Mouse (Mus musculus): Measurements from ENCODE around the gene Cic.

Cic gene

DNA sequence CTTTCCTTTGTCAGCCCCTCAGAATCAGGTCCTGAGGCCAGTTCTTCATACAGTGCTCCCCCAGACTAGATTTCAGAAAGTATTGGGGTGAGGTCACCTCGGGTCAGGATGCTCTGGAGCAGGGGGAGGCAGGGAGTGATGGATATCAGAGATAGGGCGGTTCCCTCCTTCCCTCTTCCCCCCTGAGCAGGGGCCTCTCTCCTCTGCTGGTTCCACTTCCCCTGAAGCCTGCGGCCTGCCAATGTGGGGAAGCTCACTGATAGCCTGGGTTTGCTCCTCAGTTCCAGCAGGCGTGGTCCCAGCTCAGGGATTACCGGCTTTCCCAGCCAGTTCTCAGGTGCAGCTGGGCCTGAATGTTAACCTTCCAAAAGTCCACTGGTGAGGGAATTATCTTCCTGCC lies 16.1 kb downstream of the Cic start:
- no peak for DNase-seq (ENCODE audit: low spot score)

DNA sequence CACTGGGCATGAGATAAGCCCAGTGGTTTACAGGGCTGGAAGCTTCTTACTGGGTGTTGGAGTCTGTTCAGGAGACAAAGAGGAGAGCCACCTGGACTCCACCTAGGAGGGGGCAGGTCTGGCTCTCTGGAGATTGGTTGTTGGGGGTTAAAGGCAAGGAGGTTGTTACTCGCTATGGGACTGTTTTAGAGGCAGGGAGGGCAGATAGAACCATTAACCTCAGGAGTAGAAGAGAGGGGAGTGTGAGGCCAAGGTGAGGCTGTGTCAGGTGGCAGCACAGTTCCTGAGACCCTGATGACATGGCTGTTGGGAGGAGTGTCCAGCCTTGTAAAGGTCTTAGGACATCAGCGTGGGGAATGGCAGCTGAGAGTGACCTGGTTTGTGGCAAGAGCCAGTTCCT lies 16.7 kb downstream of the Cic start:
- no peak for DNase-seq (ENCODE audit: low spot score)

DNA sequence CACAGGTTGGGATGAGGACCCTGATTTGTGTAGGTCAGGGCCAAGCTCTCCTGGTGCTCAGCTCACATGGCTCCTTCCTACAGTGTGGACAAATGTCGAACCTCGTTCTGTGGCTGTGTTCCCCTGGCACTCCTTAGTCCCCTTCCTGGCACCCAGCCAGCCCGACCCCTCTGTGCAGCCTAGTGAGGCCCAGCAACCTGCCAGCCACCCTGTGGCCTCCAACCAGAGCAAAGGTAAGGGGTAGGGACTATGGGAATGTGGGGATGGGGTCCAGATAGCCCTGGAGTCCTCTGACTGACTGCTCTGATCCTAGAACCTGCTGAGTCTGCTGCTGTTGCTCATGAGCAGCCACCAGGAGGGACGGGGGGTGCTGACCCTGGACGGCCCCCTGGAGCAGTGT lies 17.3 kb downstream of the Cic start:
- DNase-seq (ENCODE audit: low spot score): no peak

DNA sequence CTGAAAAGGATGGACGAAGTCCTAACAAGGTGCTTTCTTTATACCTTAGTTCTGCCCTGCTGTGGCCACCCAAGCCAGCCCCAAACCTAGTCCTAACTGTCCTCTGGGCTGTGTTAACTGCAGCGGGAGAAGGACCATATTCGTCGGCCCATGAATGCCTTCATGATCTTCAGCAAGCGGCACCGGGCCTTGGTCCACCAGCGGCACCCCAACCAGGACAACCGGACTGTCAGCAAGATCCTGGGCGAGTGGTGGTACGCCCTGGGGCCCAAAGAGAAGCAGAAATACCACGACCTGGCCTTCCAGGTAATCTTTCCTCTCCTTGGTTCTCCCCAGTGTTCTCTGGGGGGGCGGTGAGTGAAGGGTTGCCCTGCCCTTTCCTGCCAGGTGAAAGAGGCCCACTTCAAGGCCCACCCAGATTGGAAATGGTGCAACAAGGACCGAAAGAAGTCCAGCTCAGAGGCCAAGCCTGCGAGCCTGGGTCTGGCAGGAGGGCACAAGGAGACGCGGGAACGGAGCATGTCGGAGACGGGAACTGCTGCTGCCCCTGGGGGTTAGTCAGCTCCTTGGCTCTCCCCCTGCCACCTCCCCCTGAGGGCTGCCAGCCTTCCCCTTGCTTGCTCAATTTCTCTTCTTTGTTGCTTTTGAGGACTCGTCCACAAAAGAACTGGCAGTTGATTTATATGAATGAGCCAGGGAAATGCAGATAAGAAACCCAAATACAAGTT lies 18.2 kb downstream of the Cic start:
- DNase-seq (ENCODE audit: low spot score): no peak

DNA sequence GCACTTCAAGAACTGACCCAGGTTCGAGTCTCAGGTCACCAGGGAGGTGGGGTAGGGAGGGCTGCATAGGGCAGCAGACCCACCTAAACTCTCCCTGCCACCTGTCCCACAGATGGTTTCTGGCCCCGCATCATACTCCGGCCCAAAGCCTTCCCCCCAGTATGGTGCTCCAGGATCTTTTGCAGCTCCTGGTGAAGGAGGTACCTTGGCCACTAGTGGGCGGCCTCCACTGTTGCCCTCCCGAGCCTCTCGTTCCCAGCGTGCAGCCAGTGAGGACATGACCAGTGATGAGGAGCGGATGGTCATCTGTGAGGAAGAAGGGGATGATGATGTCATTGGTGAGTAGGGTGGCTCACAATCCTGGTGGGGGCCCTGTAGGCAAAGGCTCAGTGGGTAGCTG lies 19.5 kb downstream of the Cic start:
- DNase-seq (ENCODE audit: low spot score): no peak

DNA sequence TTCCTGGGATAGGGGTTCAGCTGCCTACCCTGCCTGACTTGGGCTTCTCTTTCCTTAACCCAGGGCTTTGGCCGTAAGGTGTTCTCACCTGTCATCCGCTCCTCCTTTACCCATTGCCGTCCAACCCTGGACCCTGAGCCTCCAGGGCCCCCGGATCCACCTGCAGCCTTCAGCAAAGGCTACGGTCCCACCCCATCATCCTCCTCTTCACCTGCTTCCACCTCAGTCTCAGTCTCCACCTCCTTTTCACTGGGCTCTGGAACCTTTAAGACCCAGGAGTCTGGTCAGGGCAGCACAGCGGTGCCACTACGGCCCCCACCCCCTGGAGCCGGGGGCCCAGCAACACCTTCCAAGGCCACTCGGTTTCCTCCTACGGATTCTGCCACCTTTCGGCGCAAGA lies 20.5 kb downstream of the Cic start:
- DNase-seq (ENCODE audit: low spot score): no peak

DNA sequence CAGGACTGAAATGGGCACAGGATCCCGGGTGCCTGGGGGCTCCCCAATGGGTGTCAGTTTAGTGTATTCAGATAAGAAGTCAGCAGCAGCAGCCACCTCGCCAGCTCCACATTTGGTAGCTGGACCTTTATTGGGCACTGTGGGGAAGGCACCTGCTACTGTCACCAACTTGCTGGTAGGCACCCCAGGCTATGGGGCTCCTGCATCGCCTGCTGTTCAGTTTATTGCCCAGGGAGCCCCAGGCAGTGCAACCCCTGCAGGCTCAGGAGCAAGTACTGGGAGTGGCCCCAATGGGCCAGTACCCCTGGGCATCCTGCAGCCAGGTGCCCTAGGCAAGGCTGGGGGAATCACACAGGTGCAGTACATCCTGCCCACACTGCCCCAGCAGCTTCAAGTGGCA lies 21.2 kb downstream of the Cic start:
- no peak for DNase-seq (ENCODE audit: low spot score)

DNA sequence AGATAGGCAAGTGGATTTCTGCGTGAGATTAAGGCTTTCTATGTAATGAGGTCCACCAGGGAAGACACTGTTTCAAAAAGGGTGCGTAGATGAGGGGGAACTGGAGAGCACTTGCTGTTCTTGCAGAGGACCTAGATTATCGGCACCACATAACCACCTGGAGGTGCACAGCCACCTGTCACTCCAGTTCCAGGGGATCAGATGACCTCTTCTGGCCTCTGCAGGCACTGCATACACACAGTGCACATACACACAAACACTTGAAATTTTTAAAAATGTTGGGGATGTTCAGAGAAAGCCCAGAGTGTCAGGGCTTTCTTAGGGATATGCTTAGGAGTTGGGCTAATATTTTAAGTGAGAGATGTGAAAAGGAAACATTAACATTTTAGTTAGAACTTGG lies 22.4 kb downstream of the Cic start:
- DNase-seq (ENCODE audit: low spot score): no peak

DNA sequence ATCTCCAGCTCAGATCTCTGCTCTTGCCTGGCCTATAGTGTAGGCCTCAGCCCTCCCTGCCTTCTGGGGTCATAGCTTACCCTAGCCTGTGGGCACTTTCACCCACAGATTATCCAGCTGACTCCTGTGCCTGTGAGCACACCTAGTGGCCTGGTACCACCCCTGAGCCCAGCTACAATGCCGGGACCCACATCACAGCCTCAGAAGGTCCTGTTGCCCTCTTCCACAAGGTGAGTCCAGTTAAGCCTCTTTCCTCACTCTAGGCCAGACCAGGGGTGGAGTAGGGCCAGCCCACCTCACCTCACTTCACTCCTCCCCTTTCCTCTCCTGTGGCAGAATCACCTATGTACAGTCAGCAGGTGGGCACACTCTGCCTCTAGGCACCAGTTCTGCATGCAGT lies 23.0 kb downstream of the Cic start:
- DNase-seq (ENCODE audit: low spot score): no peak

DNA sequence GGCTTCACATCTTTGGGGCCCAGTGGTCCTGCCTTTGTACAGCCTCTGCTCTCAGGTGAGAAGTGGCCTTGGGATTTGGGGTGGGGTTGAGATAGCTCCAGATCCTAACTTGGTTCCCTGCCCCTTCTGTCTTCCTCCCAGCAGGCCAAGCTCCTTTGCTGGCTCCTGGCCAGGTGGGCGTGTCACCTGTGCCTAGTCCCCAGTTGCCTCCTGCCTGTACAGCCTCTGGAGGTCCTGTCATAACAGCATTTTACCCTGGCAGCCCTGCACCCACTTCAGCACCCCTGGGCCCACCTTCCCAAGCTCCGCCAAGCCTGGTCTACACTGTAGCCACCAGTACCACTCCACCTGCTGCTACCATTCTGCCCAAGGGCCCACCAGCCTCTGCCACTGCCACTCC lies 23.4 kb downstream of the Cic start:
- no peak for DNase-seq (ENCODE audit: low spot score)

DNA sequence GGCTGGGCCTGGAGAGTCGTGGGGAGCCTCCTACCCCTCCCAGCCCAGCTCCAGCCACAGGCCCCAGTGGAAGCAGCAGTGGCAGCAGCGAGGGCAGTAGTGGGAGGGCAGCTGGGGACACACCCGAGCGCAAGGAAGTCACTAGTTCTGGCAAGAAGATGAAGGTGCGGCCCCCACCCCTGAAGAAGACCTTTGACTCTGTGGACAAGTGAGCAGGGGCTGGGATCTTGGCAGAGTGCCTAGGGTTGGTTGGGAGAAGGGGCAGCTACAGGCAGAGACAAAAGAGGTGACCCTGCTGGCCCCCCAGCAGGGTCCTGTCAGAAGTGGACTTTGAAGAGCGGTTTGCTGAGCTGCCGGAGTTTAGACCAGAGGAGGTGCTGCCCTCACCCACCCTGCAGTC lies 24.6 kb downstream of the Cic start:
- no peak for DNase-seq (ENCODE audit: low spot score)

DNA sequence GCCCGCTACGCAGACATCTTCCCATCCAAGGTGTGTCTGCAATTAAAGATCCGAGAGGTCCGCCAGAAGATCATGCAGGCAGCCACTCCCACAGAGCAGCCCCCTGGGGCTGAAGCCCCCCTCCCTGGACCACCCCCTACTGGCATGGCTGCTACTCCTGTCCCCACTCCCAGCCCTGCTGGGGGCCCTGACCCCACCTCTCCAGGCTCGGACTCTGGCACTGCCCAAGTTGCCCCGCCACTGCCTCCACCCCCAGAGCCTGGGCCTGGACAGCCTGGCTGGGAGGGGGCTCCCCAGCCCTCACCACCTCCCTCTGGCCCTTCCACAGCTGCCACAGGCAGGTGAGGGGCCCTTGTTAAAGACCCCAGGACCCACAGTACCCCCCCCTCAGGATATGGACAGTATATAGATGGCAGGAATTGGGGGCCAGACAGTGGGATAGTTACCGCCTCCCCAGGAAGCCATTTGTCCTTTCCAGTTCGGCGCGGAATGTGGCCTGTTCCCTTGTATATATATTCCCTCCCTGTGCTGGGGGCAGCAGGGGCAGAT lies 25.8 kb downstream of the Cic start:
- no peak for DNase-seq (ENCODE audit: low spot score)

DNA sequence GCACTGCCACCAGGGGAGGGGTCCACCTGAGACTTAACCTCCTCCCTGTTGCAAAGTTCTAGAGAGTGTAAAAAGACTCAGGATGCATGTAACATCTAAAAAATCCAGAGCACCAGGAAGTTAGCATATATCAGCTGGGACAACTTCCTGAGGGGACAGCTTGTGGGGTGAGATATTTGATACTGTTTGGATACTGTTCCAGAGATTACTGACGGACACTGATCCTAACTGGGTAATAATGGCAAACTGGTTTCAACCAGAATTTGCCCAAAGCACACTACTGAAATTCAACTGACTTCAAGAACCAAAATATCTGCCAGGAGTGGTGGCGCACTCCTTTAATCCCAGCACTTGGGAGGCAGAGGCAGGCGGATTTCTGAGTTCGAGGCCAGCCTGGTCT lies 27.0 kb downstream of the Cic start:
- DNase-seq (ENCODE audit: low spot score): no peak

DNA sequence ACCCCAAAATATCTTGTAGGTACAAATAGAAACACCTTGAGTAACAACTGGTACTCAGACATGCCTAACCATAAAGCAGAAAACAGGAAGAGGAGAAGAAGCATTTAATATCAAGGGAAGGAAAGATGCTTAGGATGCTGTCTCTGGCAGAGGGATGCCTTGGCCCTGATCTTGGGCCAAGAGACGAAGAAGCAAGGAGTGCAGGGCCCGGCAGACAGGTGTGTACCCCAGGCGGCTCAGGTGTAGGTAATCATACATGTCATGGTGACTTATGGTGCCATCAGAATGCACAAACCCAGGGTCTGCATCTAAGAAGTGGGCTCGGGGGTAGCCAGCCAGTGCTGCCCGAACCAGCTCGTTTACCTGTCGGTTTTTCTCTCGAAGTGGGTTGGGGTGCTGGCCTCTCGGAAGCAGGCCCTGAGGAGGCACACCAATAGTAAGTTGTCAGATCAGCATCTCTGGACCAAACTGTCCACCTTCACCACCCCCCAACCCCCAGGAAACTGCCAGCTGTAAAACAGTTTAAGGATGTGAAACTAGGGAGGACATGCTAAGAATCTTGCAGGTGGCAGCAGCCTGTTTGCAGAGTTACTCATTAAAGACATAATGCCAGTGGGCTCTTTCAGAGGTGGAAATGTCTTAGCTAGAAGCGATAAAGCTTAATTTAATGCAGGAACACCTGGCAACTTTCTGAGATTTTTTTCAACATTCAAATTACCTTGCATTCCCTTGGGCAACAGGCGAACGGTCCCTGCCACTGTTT lies 27.6 kb downstream of the Cic start:
- DNase-seq (ENCODE audit: low spot score): no peak

DNA sequence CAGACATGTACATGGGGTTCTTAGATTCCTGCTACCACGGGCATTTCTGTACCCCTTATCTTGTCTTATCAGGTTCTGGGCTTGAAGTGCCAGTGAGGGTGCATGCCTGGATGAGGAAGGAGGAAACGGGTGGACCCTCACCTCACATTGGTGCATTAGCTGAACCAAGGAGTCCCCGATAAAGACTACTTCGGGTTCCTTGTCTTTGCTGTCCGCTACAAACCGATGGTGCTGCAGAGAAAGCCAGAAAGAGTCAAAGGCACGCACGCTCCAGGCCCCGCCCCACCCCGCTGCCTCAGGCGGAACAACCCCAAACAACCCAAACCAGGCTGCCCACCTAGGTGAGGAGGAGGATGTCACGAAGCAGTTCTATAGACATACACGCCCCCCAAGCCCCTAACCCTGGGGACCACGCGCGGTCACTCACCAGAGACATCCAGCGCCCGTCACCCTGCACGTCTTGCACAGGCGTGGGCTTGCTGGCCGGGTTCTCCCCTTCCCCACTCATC lies 29.5 kb downstream of the Cic start:
- no peak for DNase-seq (ENCODE audit: low spot score)

DNA sequence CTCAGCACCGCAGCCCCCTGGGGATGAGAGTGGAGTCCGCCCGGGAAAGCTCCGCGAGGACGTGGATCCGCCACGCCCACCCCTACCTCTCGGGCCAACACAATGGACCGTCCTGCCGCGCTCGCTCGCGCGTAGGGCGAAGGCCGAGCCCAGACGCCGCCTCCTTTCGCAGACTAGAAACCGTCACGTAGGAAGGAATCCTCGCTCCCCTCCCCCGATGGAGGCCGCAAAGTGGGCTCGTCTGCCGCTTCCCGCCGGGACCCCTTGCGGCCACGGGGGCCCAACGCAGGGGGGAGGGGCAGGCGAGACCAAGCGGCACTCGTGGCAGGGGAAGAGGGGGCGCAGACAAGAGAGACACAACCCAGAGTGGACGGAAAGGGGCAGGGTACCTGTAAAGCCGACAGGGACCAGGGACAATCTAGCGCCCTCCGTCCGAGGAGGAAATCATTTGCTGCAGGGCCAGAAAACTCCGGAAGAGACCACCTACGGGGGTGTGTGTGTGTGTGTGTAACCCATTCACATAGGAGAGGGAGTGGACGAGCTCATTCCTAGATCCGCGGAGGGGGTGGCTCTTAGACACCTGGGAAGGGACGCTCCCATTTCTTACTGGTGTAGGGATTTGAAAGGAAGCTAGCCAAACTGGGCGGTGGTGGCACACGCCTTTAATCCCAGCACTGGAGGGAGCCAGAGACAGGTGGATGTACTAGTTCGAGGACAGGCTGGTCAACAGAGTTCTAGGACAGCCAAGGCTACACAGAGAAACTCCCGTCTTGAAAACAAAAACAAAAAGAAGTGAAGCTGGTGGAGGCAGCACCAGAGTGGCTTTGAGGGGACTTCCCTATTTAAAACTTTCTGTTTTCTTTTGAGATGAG lies 30.2 kb downstream of the Cic start, which contains the start of gene Pafah1b3:
Pafah1b3 (minus strand) TSS at position 533 of the 872 bp plus-strand sequence.
- DNase-seq (ENCODE audit: low spot score): peak; percentile 59

DNA sequence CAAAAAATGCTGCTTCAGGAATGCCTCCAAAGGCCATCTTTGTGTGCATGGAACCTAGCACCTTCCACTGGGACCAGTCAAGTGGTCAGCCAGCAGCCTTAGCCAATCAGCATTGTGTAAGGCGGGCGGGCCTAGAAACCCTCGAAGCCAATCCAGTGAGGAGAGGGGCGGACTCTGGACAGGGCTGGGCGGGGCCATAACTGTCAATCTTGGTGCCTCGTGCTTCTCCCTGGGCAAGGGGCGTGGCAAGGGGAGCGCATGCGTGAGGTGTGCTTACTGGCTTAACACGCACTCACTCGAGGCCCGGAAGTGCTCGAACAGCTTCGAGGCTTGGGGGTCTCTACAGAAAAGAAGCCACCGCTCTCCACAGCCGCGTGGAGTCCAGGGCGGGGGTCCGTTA lies 33.6 kb downstream of the Cic start, which contains the start of gene Prr19:
Prr19 (plus strand) TSS at position 349 of the 400 bp plus-strand sequence.
- DNase-seq (ENCODE audit: low spot score): no peak

DNA sequence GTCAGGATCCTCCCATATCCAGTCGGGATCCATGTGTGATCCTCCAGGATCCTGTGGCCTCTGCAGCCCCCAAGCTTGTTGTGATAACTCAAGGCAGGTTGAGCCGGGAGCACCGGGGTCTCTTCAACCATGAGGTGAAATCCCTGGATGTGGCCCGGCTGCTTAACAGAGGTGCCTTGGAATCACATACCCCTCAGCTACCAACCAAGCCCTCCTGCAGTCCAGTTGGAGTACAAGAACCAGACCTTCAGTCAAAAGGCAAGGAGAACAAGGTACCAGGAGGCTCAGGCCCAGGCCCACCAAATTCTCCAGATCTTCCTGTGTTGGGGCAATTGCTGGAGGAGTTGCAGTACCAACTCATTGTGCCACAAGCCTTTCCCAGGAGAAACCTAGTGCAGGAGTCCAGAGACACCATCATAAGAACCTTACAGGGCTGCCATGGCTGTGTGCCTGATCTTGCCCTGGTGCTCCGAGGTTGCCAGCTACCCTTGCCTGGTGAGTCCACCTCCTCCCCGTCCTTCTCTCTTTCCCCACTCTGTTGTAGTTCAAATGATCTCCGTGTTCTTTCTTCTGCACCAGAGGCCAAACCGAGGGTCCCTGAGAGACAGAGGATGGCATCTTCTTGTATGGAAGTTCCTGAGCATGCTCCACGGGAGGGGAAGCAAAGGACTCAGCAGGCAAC lies 35.6 kb downstream of the Cic start:
- DNase-seq (ENCODE audit: low spot score): no peak

DNA sequence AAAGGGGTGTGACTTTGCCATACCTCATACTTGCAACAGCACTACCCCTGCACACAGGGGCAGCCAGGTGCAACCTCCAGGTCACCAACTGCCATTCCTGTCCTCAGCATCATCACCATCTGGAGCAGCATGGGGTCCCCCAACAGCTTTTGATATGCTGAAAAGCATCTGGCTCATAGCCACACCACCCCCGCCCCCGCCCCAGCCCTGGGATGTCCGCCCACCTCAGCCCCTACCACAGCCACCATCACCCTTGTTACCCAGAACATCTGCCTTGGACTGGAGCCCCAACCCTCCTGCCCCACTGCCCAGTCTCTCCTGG lies 36.1 kb downstream of the Cic start:
- no peak for DNase-seq (ENCODE audit: low spot score)

DNA sequence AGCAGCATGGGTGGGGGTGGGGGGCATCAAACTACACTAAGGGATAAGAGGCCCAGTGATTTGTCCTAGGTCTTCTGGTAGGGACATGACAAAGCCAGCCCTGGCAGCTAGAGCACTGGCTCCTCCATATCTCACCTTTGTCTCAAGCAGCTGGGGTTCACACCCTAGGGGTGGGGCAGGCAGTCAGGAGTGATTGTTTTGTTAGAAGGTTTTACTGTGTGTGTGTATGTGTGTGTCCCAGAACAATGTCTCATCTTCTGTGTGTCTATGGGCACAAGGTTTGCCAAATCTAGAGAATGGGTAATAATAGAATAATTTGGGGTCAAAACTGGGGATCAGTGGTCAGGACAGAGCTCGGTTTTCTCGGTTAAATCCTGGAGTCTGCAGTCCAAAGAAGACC lies 38.0 kb downstream of the Cic start:
- DNase-seq (ENCODE audit: low spot score): no peak

DNA sequence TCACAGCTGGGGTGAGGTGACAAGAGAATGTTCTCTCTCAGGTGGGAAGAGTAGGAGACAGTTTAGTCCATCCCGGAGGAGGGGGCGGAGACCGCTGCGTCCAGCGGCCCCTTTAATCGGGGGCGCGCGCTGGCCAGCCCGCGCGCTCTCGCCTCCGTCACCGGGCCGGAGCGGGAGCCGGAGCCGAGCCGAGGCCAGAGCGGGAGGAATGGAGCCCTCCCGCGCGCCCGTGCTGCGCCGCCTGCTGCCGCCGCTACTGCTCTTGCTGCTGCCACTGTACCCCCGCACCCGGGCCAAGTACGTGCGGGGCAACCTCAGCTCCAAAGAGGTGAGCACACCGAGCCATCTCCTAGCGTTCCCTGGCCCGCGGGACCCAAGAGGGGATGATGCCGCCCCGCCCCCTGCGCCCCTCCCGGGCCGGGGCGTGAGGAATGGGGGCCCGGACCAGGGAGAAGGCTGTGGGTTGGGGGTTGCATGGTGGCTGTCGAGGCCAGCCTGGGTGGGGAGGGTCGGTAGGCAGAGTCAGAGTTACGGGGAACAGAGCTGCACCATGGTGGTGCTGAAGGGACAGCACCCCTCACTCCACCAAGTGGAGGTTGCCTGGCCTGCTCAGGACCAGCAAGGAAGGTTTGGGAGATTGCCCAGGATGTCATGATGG lies 38.6 kb downstream of the Cic start, which contains the start of gene Tmem145:
Tmem145 (plus strand) TSS at position 151 of the 658 bp plus-strand sequence.
- no peak for DNase-seq (ENCODE audit: low spot score)

Measured in c-Kit-positive CD71-positive TER-119-positive erythroid progenitor cells, embryonic 14.5 days (primary cell).